Mouse (Mus musculus): ENCODE results near the gene Wbp4.
"Not testable (repeated sequence)": the region's sequence is repeated elsewhere in the genome, so short reads cannot be mapped to it uniquely, and the experiment has no call there.

Gene Wbp4

DNA sequence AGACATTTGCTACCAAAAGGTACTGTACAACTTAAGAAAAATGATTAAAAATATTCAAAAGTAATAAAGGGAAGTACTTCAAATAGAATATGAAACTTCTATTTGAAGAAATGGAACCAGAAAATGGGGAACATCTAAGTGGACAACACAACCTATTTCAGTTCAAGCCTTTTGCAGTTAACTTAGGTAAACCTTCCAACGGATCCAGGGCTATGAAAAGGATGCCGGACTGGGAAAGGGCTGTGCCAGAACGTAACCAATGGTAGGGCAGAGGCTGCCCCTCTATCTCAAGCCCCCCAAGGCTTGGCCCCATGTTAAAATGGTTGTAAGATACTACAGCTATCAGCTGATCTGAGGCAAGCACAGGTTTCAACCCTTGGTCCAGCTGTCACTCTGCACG, 20.3 kb downstream of the Wbp4 start:
- DNase-seq (ENCODE audit: extremely low spot score, low read depth, low spot score) = no peak

- DNase-seq (ENCODE audit: extremely low spot score, low read depth, low spot score) = no peak
These were observed 20.9 kb downstream of the Wbp4 start for GRCm38 (mm10) chr14:79460401-79460800.

GRCm38 (mm10) chr14:79452591-79452934, 28.8 kb downstream of the Wbp4 start:
- DNase-seq (ENCODE audit: extremely low spot score, low read depth, low spot score) = not testable (repeated sequence)

DNA sequence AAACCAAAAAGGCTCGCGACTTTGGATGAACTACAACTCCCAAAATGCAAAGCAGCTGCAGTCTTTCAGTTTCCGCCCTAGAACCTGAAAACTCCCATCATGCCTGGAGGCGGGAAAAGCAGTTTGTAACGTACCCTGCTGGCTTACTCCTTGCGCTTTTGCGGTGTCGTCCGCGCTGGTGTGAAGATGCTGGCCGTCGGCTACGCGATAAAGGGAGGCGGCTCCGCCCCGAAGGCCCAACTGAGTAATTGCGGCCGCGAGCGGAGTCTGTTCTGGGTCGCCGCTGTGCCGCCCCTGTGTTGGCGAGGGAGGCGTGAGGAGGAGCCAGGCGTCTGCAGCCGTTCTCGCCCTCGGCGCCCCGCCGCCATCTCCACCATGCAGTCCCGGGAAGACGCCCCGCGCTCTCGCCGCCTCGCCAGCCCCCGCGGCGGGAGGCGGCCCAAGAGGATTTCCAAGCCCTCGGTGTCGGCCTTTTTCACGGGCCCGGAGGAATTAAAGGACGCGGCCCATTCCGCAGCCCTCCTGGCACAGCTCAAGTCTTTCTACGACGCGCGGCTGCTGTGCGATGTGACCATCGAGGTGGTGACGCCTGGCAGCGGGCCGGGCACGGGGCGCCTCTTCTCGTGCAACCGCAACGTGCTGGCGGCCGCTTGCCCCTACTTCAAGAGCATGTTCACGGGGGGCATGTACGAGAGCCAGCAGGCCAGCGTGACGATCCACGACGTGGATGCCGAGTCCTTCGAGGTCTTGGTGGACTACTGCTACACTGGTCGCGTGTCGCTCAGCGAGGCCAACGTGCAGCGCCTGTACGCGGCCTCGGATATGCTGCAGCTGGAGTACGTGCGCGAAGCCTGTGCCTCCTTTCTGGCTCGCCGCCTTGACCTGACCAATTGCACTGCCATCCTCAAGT, 29.4 kb downstream of the Wbp4 start, which contains the start of gene Kbtbd6:
Kbtbd6 (plus strand) TSS at position 155 of the 910 bp plus-strand sequence.
- peak; percentile 91 for DNase-seq (ENCODE audit: extremely low spot score, low read depth, low spot score)

- no peak for DNase-seq (ENCODE audit: extremely low spot score, low read depth, low spot score)
These were observed 36.2 kb downstream of the Wbp4 start for GRCm38 (mm10) chr14:79445055-79445620.

- no peak for DNase-seq (ENCODE audit: extremely low spot score, low read depth, low spot score)
These were observed 36.7 kb downstream of the Wbp4 start for GRCm38 (mm10) chr14:79444601-79445000.

- no peak for DNase-seq (ENCODE audit: extremely low spot score, low read depth, low spot score)
These were observed 39.9 kb downstream of the Wbp4 start for GRCm38 (mm10) chr14:79441441-79441840.

DNA sequence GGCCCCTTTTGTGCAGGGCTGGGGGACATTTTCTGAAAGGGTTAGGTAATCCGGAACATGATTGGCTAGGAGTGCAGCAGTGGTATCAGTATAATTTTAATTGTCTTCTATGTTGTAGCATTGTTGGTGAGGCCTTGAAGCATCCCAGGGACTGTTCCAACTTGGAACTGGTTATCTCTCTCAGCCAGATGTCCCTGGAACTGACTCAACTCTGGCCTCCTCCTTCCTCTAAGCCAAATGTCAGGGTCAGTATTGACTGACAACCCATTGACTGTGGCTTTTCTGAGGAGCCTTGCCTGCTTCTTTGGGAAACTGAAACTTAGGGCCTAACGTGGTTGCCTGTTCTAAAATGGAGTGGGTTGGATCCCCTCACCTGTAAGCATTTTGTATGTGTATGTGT, 40.7 kb downstream of the Wbp4 start:
- no peak for DNase-seq (ENCODE audit: extremely low spot score, low read depth, low spot score)

GRCm38 (mm10) chr14:79434068-79434467, 47.3 kb downstream of the Wbp4 start:
- DNase-seq (ENCODE audit: extremely low spot score, low read depth, low spot score) = no peak

DNA sequence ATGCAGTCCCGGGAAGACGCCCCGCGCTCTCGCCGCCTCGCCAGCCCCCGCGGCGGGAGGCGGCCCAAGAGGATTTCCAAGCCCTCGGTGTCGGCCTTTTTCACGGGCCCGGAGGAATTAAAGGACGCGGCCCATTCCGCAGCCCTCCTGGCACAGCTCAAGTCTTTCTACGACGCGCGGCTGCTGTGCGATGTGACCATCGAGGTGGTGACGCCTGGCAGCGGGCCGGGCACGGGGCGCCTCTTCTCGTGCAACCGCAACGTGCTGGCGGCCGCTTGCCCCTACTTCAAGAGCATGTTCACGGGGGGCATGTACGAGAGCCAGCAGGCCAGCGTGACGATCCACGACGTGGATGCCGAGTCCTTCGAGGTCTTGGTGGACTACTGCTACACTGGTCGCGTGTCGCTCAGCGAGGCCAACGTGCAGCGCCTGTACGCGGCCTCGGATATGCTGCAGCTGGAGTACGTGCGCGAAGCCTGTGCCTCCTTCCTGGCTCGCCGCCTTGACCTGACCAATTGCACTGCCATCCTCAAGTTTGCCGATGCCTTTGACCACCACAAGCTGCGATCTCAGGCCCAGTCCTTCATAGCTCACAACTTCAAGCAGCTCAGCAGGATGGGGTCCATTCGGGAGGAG, 54.5 kb downstream of the Wbp4 start:
- DNase-seq (ENCODE audit: extremely low spot score, low read depth, low spot score) = not testable (repeated sequence)

DNA sequence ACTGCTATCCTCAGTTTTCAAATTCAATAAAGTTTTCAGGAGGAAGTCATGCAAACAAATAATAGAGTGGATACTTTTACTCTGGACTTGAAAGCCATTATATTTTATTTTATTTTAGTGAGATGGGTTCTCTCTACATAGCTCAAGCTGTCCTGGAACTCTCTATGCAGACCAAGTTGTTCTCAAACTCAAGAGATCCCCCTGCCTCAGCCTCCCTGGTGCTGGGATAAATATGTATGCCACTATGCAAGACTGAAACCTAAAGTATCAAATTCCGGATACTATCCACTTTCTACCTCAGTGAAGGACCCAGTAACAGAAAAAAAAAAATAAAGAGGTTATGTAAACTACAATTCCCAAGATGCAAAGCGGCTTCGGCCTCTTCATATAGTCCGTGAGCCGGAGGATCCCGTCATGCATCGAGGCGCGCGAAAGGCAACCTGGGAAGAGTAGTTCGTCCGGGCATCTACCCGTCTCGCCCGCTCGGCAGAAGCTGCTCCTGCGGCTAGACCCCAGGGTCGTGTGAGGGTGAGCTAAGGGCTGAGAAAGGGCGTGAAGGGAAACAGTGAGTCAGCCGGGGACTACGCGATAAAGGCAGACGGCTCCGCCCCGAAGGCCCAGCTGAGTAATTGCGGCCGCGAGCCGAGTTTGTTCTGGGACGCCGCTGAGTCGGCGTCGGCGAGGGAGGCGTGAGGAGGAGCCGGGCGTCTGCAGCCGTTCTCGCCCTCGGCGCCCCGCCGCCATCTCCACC, 55.2 kb downstream of the Wbp4 start, which contains the start of gene Kbtbd7:
Kbtbd7 (plus strand) TSS at position 533 of the 751 bp plus-strand sequence.
- peak; percentile 76 for DNase-seq (ENCODE audit: extremely low spot score, low read depth, low spot score)

- DNase-seq (ENCODE audit: extremely low spot score, low read depth, low spot score) = no peak
These were observed 61.1 kb downstream of the Wbp4 start for GRCm38 (mm10) chr14:79420083-79420685.

- no peak for DNase-seq (ENCODE audit: extremely low spot score, low read depth, low spot score)
These were observed 68.2 kb downstream of the Wbp4 start for GRCm38 (mm10) chr14:79413121-79413520.

- DNase-seq (ENCODE audit: extremely low spot score, low read depth, low spot score) = no peak
These were observed 70.7 kb downstream of the Wbp4 start for GRCm38 (mm10) chr14:79410662-79411061.

Measured in hindlimb bud, embryonic 11.5 days (tissue).